17 mouse cellular contexts compared by ENCODE assay signal in the genomic region with DNA sequence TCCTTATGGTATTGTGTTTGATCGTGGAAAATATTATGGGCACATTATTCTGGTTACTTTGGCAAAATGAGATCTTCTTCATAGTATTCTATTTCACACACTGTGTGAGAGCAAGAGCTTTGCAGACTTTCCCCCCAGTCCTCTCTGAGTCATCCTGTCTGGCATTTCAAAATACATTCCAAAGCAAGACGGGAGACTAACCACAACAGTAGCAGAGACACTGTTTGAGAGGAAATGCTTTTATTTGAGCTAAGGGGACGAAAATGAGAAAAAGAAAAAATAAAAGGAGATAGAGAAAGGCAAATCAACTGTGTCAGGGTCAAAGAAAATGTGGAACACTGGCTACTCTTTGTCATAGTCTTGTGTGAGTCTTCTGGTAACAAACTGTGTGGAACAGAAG.
DNase-seq lines count a peak whose midpoint lies in the region; TF ChIP-seq lines count a peak whose summit lies in the region.
"Had no signal": no experiment of that assay in that cellular context is flagged by ENCODE, and none has a peak within 500 bp of the region (broad histone marks: within the 10 kb centered on the region; RNA-seq: fewer than 3 reads in every experiment).

No protein-coding gene starts in this region.

- no peaks in the 10 kb centered on the region for H3K36me3 ChIP-seq in kidney, adult 2 months (ENCODE audit: control insufficient read depth, insufficient read depth, low read length)
- H3K36me3 ChIP-seq: G1E; limb, embryonic 12.5 days; midbrain, embryonic 15.5 days; neural tube, embryonic 12.5 days had no signal

- no peak overlapping the region for H3K4me3 ChIP-seq in kidney, adult 2 months (ENCODE audit: insufficient read depth, low read depth, low read length)
- H3K4me3 ChIP-seq: limb, embryonic 12.5 days; midbrain, embryonic 15.5 days; neural tube, embryonic 12.5 days had no signal

- no peak for TF ChIP-seq CTCF in kidney, adult 2 months (conservative IDR thresholded peaks at IDR 0.05; ENCODE audit: insufficient read depth, insufficient read length, low read depth, low read length)

- no peaks in the 10 kb centered on the region for H3K27me3 ChIP-seq in kidney, adult 2 months (replicated peaks; ENCODE audit: control insufficient read depth, insufficient read depth, low read length)
- H3K27me3 ChIP-seq: limb, embryonic 12.5 days; midbrain, embryonic 15.5 days; neural tube, embryonic 12.5 days had no signal

- TF ChIP-seq POLR2A in kidney, adult 2 months (IDR thresholded peaks at IDR 0.05; ENCODE audit: low read depth, low read length): no peak

- no peak overlapping the region for H3K27ac ChIP-seq in kidney, adult 2 months (ENCODE audit: insufficient read depth, low read depth, low read length)
- H3K27ac ChIP-seq: limb, embryonic 12.5 days; midbrain, embryonic 15.5 days; neural tube, embryonic 12.5 days had no signal

- H3K4me1 ChIP-seq in kidney, adult 2 months (ENCODE audit: control insufficient read depth, insufficient read depth, low read length): no peaks in the 10 kb centered on the region
- H3K4me1 ChIP-seq: limb, embryonic 12.5 days; midbrain, embryonic 15.5 days; neural tube, embryonic 12.5 days had no signal

- WGBS in kidney, adult 2 months: 40% methylated on average over 3 of the region's 3 CpGs

- DNase-seq in adrenal gland, adult (ENCODE audit: inconsistent age in 2 of 2, low spot score in 1 of 2): peak; percentile 18 to 58
- DNase-seq in adrenal gland, postnatal 14 days: no peak
- peak; percentile 4 for DNase-seq in kidney, adult 2 months
- DNase-seq in kidney, postnatal 4 days: no peak
- peak; percentile 6 for DNase-seq in ovary, adult 18-20 months (ENCODE audit: low spot score)
- no peak for DNase-seq in ovary, postnatal 36 days (ENCODE audit: low spot score)
- DNase-seq in telencephalon, adult 2 months (ENCODE audit: low read depth, low spot score): peak; percentile 42
- no peak for DNase-seq in layer of hippocampus, postnatal 25 days (ENCODE audit: extremely low spot score in 1 of 2, low spot score in 1 of 2)
- DNase-seq: cerebellum, adult 8-10 months; embryo, embryonic 11 days; heart, adult 18-20 months; spleen, adult 18-20 months; thymus, postnatal 4 days had no signal

Comparison
In these comparisons a context has a peak if more than half of its experiments do, and no peak if none do; other contexts are left out.
1. DNase-seq: peak in adrenal gland, adult (2 of 2), kidney, adult 2 months (single experiment), ovary, adult 18-20 months (single experiment) and telencephalon, adult 2 months (single experiment); none in adrenal gland, postnatal 14 days (single experiment), kidney, postnatal 4 days (0 of 2), ovary, postnatal 36 days (single experiment) and layer of hippocampus, postnatal 25 days (0 of 2).